Mouse (Mus musculus): ENCODE measurements at regions not wholly inside any gene's neighbourhood (a gene's known extent, or its start where the extent isn't known, plus 50 kb on each side); places are given as distances from the start of the nearest gene placed in this dataset.

DNA sequence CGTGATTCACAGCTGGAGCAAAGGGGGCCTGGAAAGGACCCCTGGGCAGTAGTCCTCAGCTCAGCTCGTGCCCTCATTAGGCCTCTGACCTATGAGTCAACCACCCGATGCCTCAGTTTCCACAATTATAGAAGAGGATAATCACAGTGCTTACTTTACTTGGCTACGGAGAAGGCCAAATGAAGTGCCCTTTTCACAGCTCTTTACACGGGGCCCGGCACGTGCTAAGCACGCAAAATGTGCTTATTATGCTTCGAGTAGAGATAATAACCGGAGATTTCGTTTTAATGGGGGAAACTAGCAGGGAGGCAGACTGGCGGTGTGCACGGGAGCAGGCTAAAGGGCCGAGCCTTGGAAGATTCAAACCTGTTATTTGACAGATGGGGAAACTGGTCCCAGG, 102.4 kb upstream of the Jun start:
- DNase-seq = no peak

- DNase-seq = peak in 1 of 2 experiments; percentile 14
These were observed 103.2 kb upstream of the Jun start for GRCm38 (mm10) chr4:95155178-95155577.

GRCm38 (mm10) chr4:95155796-95156195, 103.8 kb upstream of the Jun start:
- DNase-seq = no peak

DNA sequence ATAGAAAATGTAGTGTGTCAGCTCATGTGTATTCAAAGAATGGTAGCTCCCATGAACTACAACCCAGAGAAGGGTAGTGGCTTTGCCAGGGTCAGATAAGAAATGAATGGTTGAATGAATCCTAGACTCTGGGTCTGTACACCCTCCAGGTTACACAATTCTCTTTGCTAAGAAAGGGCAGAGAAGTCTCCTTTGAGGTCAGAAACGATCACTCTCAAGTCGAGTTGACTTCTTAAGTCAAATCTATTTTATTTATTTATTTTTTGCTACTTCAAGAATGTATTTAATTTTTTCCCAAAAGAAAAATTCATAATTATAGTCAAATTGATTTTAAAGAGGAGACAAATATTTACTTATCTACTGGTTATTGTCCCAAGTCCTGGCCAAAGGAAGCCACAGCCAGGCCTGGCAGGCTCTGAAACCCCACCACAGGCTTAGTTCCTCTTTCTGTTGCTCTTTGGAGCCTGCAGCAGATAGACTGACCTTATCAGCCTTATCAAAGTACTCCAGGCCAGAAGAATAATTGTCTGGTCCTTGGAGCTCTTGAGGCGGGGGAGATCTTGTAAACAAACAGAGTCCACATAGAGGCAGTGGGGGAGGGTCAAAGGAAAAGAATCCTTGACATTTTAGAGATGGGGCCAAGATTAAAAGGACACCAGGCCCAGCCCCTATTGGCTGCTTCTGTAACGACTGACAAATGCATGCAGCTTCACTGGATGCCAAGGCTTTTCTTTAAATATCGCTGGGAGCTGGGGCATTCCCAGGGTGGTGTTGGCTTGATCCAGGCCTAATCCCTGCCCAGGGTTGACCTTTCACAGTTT, 104.6 kb upstream of the Jun start:
- no peak for DNase-seq

GRCm38 (mm10) chr4:95157653-95158430, 105.8 kb upstream of the Jun start:
- DNase-seq = no peak

GRCm38 (mm10) chr4:95158632-95159424, 106.8 kb upstream of the Jun start:
- DNase-seq = no peak

DNA sequence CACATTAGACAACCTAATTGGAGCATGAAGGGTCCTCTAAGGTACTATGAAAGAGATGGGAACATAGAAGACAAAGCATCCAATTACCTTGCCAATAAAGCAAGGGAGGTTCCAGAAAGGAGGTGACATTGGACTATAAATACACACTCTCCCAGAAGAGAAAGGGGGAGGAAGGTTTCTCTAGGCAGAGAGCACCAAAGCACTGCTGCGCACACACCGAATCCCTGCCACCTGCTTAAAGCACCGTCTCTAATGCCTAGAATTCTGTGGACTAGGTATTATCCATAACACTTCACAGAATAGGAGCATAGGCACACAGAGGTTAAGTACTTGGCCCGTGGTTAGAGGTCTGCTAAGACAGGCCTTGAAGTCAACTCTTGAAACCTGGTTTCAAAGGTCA, 107.8 kb upstream of the Jun start:
- no peak for DNase-seq

GRCm38 (mm10) chr4:95160465-95160864, 108.4 kb upstream of the Jun start:
- DNase-seq = no peak

GRCm38 (mm10) chr4:95160912-95161669, 109.1 kb upstream of the Jun start:
- peak; percentile 82 to 84 for DNase-seq

- DNase-seq = no peak
These were observed 109.6 kb upstream of the Jun start for GRCm38 (mm10) chr4:95161670-95162020.

GRCm38 (mm10) chr4:95162386-95163090, 110.5 kb upstream of the Jun start:
- no peak for DNase-seq

DNA sequence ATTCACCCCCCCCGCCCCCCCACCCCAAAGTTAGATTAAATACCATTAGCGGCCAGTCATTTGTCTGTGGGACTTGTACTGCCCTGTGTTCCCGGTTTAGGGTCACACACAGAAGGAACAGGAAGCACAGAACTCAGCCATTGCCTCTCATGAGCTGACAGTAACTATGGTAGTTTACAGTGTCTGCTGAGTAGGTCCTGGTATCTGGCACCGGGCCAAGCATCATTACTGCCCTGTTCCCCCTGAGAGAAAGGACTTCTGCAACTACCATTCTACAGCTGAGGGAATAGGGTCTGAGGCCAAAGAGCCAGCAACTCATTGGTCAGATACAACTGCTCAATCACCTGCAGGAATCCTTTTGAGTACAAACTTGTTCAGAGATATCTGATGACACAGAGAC, 111.4 kb upstream of the Jun start:
- DNase-seq = no peak

GRCm38 (mm10) chr4:95166503-95166902, 114.5 kb upstream of the Jun start:
- no peak for DNase-seq

- DNase-seq = no peak
These were observed 115.2 kb upstream of the Jun start for GRCm38 (mm10) chr4:95167216-95167615.

DNA sequence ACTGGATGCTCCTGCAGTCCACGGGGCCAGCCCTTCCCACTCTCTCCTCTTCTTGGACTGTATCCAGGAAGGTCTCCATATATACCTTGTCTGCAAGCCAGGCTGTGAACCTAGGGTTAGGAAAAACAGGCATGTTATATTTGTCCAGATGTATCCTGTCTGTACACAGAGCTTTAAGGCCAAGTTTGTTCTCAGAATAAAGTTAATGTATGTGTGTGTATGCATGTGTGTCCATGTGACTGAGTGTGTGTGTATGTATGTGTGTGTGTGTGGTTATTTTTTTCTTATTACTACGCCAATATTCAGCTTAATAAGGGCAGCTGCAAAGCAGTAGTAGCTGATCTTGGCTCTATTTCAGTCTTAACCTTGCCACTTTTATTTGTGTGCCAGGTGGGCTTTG, 117.7 kb upstream of the Jun start:
- no peak for DNase-seq

DNA sequence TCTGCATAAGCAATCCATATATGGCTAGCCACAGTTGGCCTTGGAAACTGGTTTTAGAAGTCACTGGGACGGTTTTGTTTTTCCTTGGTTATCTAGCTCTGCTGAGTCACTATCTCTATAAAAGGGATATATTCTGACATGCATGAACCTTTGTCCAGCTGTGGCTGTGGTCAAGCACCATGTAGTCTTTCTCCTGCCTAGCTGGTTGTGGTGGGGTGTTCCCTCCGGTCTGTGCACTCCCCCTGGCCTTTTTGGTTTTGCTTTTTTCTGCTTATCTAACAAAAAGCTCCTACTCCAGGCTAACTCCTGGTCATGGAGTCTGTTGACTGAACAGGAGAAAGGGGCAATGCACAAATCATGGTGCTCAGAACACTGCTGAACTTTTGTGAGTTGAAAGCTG, 125.7 kb upstream of the Jun start:
- no peak for DNase-seq

GRCm38 (mm10) chr4:95178467-95178866, 126.4 kb upstream of the Jun start:
- no peak for DNase-seq

- no peak for DNase-seq
These were observed 126.9 kb upstream of the Jun start for GRCm38 (mm10) chr4:95178900-95179299.

DNA sequence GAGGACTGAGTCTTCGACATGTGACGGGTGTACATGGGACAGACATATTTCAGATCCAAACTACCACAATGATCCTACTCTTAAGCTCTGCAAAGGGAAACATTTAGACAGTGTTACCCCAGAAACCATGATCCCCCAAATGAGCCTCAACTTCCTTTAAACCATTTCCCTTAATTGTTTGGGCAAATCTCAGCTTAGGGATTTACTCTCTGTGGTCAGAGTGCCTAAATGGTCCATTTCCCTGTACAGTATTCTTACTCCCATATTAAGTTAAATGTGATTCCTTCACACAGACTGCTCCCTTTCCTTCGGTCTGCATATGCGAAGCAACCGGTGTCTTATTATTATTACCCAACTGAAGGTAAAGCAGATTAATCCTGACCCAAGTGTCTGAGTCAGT, 128.4 kb upstream of the Jun start:
- DNase-seq = no peak

GRCm38 (mm10) chr4:95180999-95181398, 129.0 kb upstream of the Jun start:
- no peak for DNase-seq

- DNase-seq = peak; percentile 86 to 90
These were observed 132.2 kb upstream of the Jun start for GRCm38 (mm10) chr4:95184180-95184579.
